Mouse (Mus musculus) G1E (cell line): Measurements from ENCODE around the gene Msh3. TPM values are rescaled to one million over a fixed set of nuclear protein-coding genes. Genes with fewer than 3 reads are reported as not detected.

ENCODE experiments used
- ATAC-seq: 2 replicates; pipeline ENCODE4 v1.8.0; 2016; ENCODE audit warnings: mild to moderate bottlenecking; ENCODE audit not compliant: insufficient number of reproducible peaks, poor library complexity, low FRiP score, severe bottlenecking; ENCODE audit errors: extremely low read depth
- DNase-seq: peaks from one replicate; pipeline ENCODE4 v3.0.0; 2012; ENCODE audit warnings: low spot score
- H3K27me3 ChIP-seq: 2 replicates; pipeline ENCODE4 v1.6.1; 2012; ENCODE audit warnings: mild to moderate bottlenecking, low read length, inconsistent platforms; ENCODE audit not compliant: insufficient read depth
- H3K36me3 ChIP-seq: replicated peaks from 2 replicates; pipeline ENCODE3; 2012; ENCODE audit warnings: mild to moderate bottlenecking, inconsistent platforms
- H3K4me1 ChIP-seq: 2 replicates; pipeline ENCODE4 v1.6.1; 2012; ENCODE audit warnings: low read depth, low read length, inconsistent platforms, mixed read lengths; ENCODE audit not compliant: insufficient read depth
- H3K4me3 ChIP-seq: 2 replicates; pipeline ENCODE4 v1.5.1; 2012; ENCODE audit warnings: low read depth, mild to moderate bottlenecking, inconsistent platforms, low read length, moderate library complexity, mixed read lengths
- H3K9me3 ChIP-seq: replicated peaks from 2 replicates; pipeline ENCODE4 v1.6.1; 2012; ENCODE audit warnings: inconsistent platforms
- CTCF ChIP-seq: IDR thresholded peaks from 2 replicates; pipeline ENCODE4 v1.5.1; 2012; ENCODE audit warnings: low read depth, low read length, inconsistent platforms, mixed read lengths
- GATA1 ChIP-seq: IDR thresholded peaks from 2 replicates; pipeline ENCODE4 v1.6.1; 2012; ENCODE audit warnings: borderline replicate concordance, low read length, inconsistent platforms, mixed read lengths
- GATA2 ChIP-seq: IDR thresholded peaks from 2 replicates; pipeline ENCODE4 v1.6.1; 2012; ENCODE audit warnings: low read depth, low read length, inconsistent platforms, borderline replicate concordance
- POLR2AphosphoS5 ChIP-seq: IDR thresholded peaks from 2 replicates; pipeline ENCODE4 v1.6.1; 2012; ENCODE audit warnings: low read depth, low read length, inconsistent platforms; ENCODE audit not compliant: insufficient replicate concordance
- TAL1 ChIP-seq: conservative IDR thresholded peaks from 2 replicates; pipeline ENCODE4 v1.6.1; 2012; ENCODE audit warnings: low read depth, low read length, inconsistent platforms, mixed read lengths
- polyA plus RNA-seq: library from polyadenylated mRNA; stranded (reverse); fragments of >175 nt; gene quantifications from 2 replicates; pipeline ENCODE4 v1.2.3, GENCODE M21; 2012
- total RNA-seq, 2 experiments: library from RNA; stranded (forward) in 1 of 2; stranded (reverse) in 1 of 2; fragments of 200-1000 nt in 1 of 2; fragments of >200 nt in 1 of 2; fragmentation: Nextera tagmentation in 1 of 2; gene quantifications; 2 replicates each; pipeline ENCODE4 v1.2.3; 2014 to 2017

Msh3 gene
- total and polyA plus RNA-seq, 3 experiments = 33.1 to 49.1 (median 39.0) TPM

GRCm38 (mm10) chr13:92267076-92267475 is 87.7 kb downstream of the Msh3 start:
- Histone ChIP-seq H3K36me3 (peaks cover 30% of the 10 kb centered on the region), H3K4me3 (no peak overlapping the region), H3K9me3 (no peaks in the 10 kb centered on the region), H3K27me3 (no peaks in the 10 kb centered on the region), H3K4me1 (peaks cover 2% of the 10 kb centered on the region; the same call in 1 of the 2 replicates)
- no peak for ATAC-seq
- TF ChIP-seq CTCF (no peak), GATA1 (no peak), TAL1 (no peak), GATA2 (no peak), POLR2AphosphoS5 (no peak)
- no peak for DNase-seq

GRCm38 (mm10) chr13:92263566-92263965 is 91.2 kb downstream of the Msh3 start:
- H3K27me3 ChIP-seq = no peaks in the 10 kb centered on the region
- H3K4me3 ChIP-seq = no peak overlapping the region
- DNase-seq (no peak), ATAC-seq (no peak)
- TF ChIP-seq TAL1 = no peak
- no peak for TF ChIP-seq CTCF
- no peak for TF ChIP-seq GATA2
- no peak for TF ChIP-seq GATA1
- TF ChIP-seq POLR2AphosphoS5 = no peak
- H3K4me1 ChIP-seq = peaks cover 2% of the 10 kb centered on the region; the same call in 1 of the 2 replicates
- peaks cover 51% of the 10 kb centered on the region for H3K36me3 ChIP-seq
- H3K9me3 ChIP-seq = no peaks in the 10 kb centered on the region

GRCm38 (mm10) chr13:92261329-92261728 is 93.5 kb downstream of the Msh3 start:
- Histone ChIP-seq H3K36me3 (peaks cover 55% of the 10 kb centered on the region), H3K27me3 (no peaks in the 10 kb centered on the region), H3K4me3 (no peak overlapping the region), H3K9me3 (no peaks in the 10 kb centered on the region), H3K4me1 (no peaks in the 10 kb centered on the region)
- no peak for TF ChIP-seq CTCF
- DNase-seq (no peak), ATAC-seq (no peak)

- H3K36me3 ChIP-seq = peaks cover 70% of the 10 kb centered on the region
Observed at GRCm38 (mm10) chr13:92255480-92255879, 99.3 kb downstream of the Msh3 start.

GRCm38 (mm10) chr13:92253850-92254249 is 101.0 kb downstream of the Msh3 start:
- DNase-seq = no peak
- H3K4me1 ChIP-seq = no peaks in the 10 kb centered on the region
- H3K36me3 ChIP-seq = peaks cover 68% of the 10 kb centered on the region
- H3K9me3 ChIP-seq = no peaks in the 10 kb centered on the region
- no peak for ATAC-seq
- no peaks in the 10 kb centered on the region for H3K27me3 ChIP-seq
- no peak for TF ChIP-seq GATA2
- no peak for TF ChIP-seq TAL1
- TF ChIP-seq GATA1 = no peak
- no peak for TF ChIP-seq CTCF
- no peak for TF ChIP-seq POLR2AphosphoS5
- no peak overlapping the region for H3K4me3 ChIP-seq

More at GRCm38 (mm10) chr13:92255480-92255879, 99.3 kb downstream of the Msh3 start:
- Histone ChIP-seq H3K27me3 (no peaks in the 10 kb centered on the region), H3K4me1 (no peaks in the 10 kb centered on the region), H3K9me3 (no peaks in the 10 kb centered on the region), H3K4me3 (no peak overlapping the region)
- ATAC-seq (no peak), DNase-seq (no peak)
- TF ChIP-seq GATA1 (no peak), CTCF (no peak), POLR2AphosphoS5 (no peak), GATA2 (no peak), TAL1 (no peak)

- Histone ChIP-seq H3K4me1 (no peaks in the 10 kb centered on the region), H3K27me3 (no peaks in the 10 kb centered on the region), H3K9me3 (no peaks in the 10 kb centered on the region), H3K4me3 (no peak overlapping the region), H3K36me3 (peaks cover 66% of the 10 kb centered on the region)
- TF ChIP-seq POLR2AphosphoS5 (no peak), GATA2 (no peak), GATA1 (no peak), CTCF (no peak), TAL1 (no peak)
- DNase-seq = no peak
- no peak for ATAC-seq
Observed at GRCm38 (mm10) chr13:92252331-92252730, 102.5 kb downstream of the Msh3 start.

GRCm38 (mm10) chr13:92247576-92247975 is 107.2 kb downstream of the Msh3 start:
- Histone ChIP-seq H3K4me3 (no peak overlapping the region), H3K27me3 (no peaks in the 10 kb centered on the region), H3K9me3 (no peaks in the 10 kb centered on the region), H3K36me3 (peaks cover 63% of the 10 kb centered on the region), H3K4me1 (no peaks in the 10 kb centered on the region)
- no peak for ATAC-seq
- no peak for DNase-seq
- TF ChIP-seq GATA1 (no peak), GATA2 (no peak), CTCF (no peak), TAL1 (no peak), POLR2AphosphoS5 (no peak)
